Mouse (Mus musculus) small intestine, adult 2 months (tissue): Measurements from ENCODE around the gene Il12rb2. TPM values are rescaled to one million over a fixed set of nuclear protein-coding genes. Genes with fewer than 3 reads are reported as not detected.

ENCODE experiments used
- H3K27ac ChIP-seq: fragments of 200-500 bp; 2 replicates; pipeline ENCODE4 v1.5.1; 2012; ENCODE audit warnings: low read depth, low read length, control low read depth, inconsistent platforms; ENCODE audit not compliant: insufficient read depth
- H3K27me3 ChIP-seq: fragments of 200-500 bp; 2 replicates; pipeline ENCODE4 v1.6.1; 2012; ENCODE audit warnings: mild to moderate bottlenecking, moderate library complexity, low read length, inconsistent platforms; ENCODE audit not compliant: control insufficient read depth, insufficient read depth
- H3K36me3 ChIP-seq: fragments of 200-500 bp; 2 replicates; pipeline ENCODE4 v1.6.1; 2012; ENCODE audit warnings: mild to moderate bottlenecking, low read length, control low read depth, inconsistent platforms; ENCODE audit not compliant: control insufficient read depth, insufficient read depth
- H3K4me1 ChIP-seq: fragments of 200-500 bp; 2 replicates; pipeline ENCODE4 v1.6.1; 2012; ENCODE audit warnings: low read length, inconsistent platforms, mixed read lengths; ENCODE audit not compliant: control insufficient read depth, insufficient read depth, insufficient read length
- H3K4me3 ChIP-seq: fragments of 200-500 bp; 2 replicates; pipeline ENCODE4 v1.5.1; 2012; ENCODE audit warnings: low read depth, mild to moderate bottlenecking, control low read depth, inconsistent platforms, low read length, moderate library complexity
- CTCF ChIP-seq: fragments of 200-500 bp; IDR thresholded peaks from 2 replicates; pipeline ENCODE4 v1.5.1; 2012; ENCODE audit warnings: low read depth, mild to moderate bottlenecking, control low read depth, inconsistent platforms, low read length, moderate library complexity, mixed read lengths; ENCODE audit not compliant: insufficient replicate concordance, insufficient read length; ENCODE audit errors: extremely low read depth
- POLR2A ChIP-seq: fragments of 200-500 bp; IDR thresholded peaks from 2 replicates; pipeline ENCODE4 v1.6.1; 2012; ENCODE audit warnings: low read depth, mild to moderate bottlenecking, control low read depth, inconsistent platforms, low read length, moderate library complexity
- WGBS: fragments of 180-500 bp; shearing (Covaris S2); methylation state at CpG from one replicate; pipeline ENCODE4 v1.1.7; 2018; 5-methylcytosine and 5-hydroxymethylcytosine counted together
- polyA plus RNA-seq: library from polyadenylated mRNA; depleted of rRNA; stranded (reverse); fragments of >200 nt; gene quantifications from 2 replicates; pipeline ENCODE4 v1.2.3, GENCODE M21; 2012

Gene Il12rb2
- polyA plus RNA-seq, 1 experiment = 0.55 TPM

DNA sequence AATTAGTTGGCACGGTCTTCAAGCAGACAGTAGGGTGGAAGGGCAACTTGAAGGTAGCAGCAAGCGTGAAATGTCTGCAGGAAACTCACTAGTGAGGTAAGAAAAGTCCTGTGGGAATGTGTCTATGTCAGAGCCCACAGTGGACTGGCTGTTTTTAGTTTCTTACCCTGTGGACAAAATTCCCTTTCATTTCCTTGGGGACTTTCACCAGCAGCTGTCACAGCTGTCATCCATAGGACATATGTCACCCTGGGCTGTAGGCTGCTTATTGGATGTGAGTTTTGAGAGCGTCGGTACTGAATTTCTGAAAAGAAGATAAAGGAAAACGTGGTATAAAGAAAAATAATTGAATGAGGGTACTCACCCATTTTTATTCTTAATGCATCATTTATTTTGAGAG, 77.2 kb downstream of the Il12rb2 start:
- no peaks in the 10 kb centered on the region for H3K36me3 ChIP-seq
- no peak overlapping the region for H3K27ac ChIP-seq
- WGBS = 84% methylated on average over 5 of the region's 5 CpGs
- no peaks in the 10 kb centered on the region for H3K4me1 ChIP-seq
- no peak overlapping the region for H3K4me3 ChIP-seq
- no peak for TF ChIP-seq POLR2A
- H3K27me3 ChIP-seq = no peaks in the 10 kb centered on the region

- Histone ChIP-seq H3K4me1 (no peaks in the 10 kb centered on the region), H3K36me3 (no peaks in the 10 kb centered on the region; the same call in 1 of the 2 replicates), H3K27me3 (no peaks in the 10 kb centered on the region), H3K4me3 (no peak overlapping the region), H3K27ac (no peak overlapping the region)
- no peak for TF ChIP-seq CTCF
- no peak for TF ChIP-seq POLR2A
- 47% methylated on average over 5 of the region's 5 CpGs for WGBS
These were observed 79.9 kb downstream of the Il12rb2 start for GRCm38 (mm10) chr6:67296126-67296525.

- TF ChIP-seq POLR2A (no peak), CTCF (no peak)
These were observed 83.9 kb downstream of the Il12rb2 start for GRCm38 (mm10) chr6:67292042-67292623.

GRCm38 (mm10) chr6:67282897-67283296, 93.1 kb downstream of the Il12rb2 start:
- H3K4me1 ChIP-seq = no peaks in the 10 kb centered on the region
- H3K27me3 ChIP-seq = no peaks in the 10 kb centered on the region
- no peak overlapping the region for H3K27ac ChIP-seq
- no peak overlapping the region for H3K4me3 ChIP-seq
- peaks cover 37% of the 10 kb centered on the region for H3K36me3 ChIP-seq
- TF ChIP-seq CTCF = no peak
- 72% methylated on average over 1 of the region's 1 CpGs for whole genome bisulfite sequencing

More at GRCm38 (mm10) chr6:67292042-67292623, 83.9 kb downstream of the Il12rb2 start:
- 75% methylated on average over 5 of the region's 5 CpGs for WGBS
- Histone ChIP-seq H3K36me3 (peaks cover 6% of the 10 kb centered on the region; the same call in 1 of the 2 replicates), H3K27ac (no peak overlapping the region), H3K27me3 (no peaks in the 10 kb centered on the region), H3K4me3 (no peak overlapping the region), H3K4me1 (no peaks in the 10 kb centered on the region)

GRCm38 (mm10) chr6:67281614-67282197, 94.3 kb downstream of the Il12rb2 start:
- Histone ChIP-seq H3K4me1 (no peaks in the 10 kb centered on the region), H3K36me3 (peaks cover 42% of the 10 kb centered on the region), H3K4me3 (no peak overlapping the region), H3K27ac (no peak overlapping the region), H3K27me3 (no peaks in the 10 kb centered on the region)
- TF ChIP-seq CTCF (no peak), POLR2A (no peak)
- 66% methylated on average over 9 of the region's 9 CpGs for whole genome bisulfite sequencing

GRCm38 (mm10) chr6:67277944-67278343, 98.0 kb downstream of the Il12rb2 start:
- Histone ChIP-seq H3K4me1 (no peaks in the 10 kb centered on the region), H3K4me3 (no peak overlapping the region), H3K27ac (no peak overlapping the region), H3K36me3 (peaks cover 41% of the 10 kb centered on the region), H3K27me3 (no peaks in the 10 kb centered on the region)
- WGBS = 68% methylated on average over 5 of the region's 5 CpGs
- no peak for TF ChIP-seq POLR2A

DNA sequence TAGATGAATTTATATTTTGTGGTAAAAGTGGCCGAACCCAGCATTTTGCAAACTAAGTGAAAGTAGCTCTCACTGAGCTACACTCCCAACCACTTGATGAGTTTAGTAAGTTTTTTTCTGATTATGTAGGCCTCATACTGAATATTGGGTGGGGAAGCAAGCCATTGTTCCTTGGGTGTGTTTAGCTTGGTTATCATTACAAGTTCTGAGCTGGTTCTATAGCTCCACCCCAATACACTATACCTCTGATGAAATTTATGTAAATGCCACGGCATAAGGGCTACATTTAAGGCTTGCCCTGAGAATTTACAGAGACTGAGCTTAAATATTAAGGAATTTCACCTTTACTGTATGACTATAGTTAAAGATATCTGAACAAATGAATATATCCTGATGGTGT, 106.5 kb downstream of the Il12rb2 start:
- no peak overlapping the region for H3K4me3 ChIP-seq
- no peaks in the 10 kb centered on the region for H3K27me3 ChIP-seq
- H3K27ac ChIP-seq = no peak overlapping the region
- peaks cover 15% of the 10 kb centered on the region for H3K36me3 ChIP-seq
- WGBS = 6% methylated on average over 2 of the region's 2 CpGs
- no peak for TF ChIP-seq CTCF
- TF ChIP-seq POLR2A = no peak
- H3K4me1 ChIP-seq = no peaks in the 10 kb centered on the region

GRCm38 (mm10) chr6:67268983-67269382, 107.0 kb downstream of the Il12rb2 start:
- WGBS = 9% methylated on average over 1 of the region's 1 CpGs

More at GRCm38 (mm10) chr6:67268983-67269382, 107.0 kb downstream of the Il12rb2 start:
- no peaks in the 10 kb centered on the region for H3K27me3 ChIP-seq
- no peak overlapping the region for H3K27ac ChIP-seq
- no peak overlapping the region for H3K4me3 ChIP-seq
- peaks cover 15% of the 10 kb centered on the region for H3K36me3 ChIP-seq
- TF ChIP-seq POLR2A (no peak), CTCF (no peak)
- H3K4me1 ChIP-seq = no peaks in the 10 kb centered on the region
